10 mouse cellular contexts compared by ENCODE assay signal in the genomic region with DNA sequence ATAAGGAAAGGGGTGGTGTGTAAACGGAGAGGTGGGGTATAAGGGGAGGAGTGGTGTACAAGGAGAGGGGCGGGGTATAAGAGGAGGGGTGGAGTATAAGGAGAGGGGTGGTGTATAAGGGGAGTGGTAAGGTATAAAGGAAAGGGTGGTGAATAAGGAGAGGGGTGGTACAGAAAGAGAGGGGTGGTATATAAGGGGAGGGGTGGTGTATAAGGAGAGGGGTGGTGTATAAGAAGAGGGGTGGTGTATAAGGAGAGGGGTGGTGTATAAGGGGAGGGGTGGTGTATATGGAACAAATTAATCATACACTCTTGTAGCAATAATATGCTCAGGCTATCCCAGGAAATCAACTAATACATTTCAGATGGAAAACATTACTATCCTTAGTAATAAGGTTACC. TPM values are rescaled to one million over a fixed set of nuclear protein-coding genes. Genes with fewer than 3 reads are reported as not detected.
DNase-seq lines count a peak whose midpoint lies in the region; ATAC-seq lines count a peak whose summit lies in the region.
"Had no signal": no experiment of that assay in that cellular context is flagged by ENCODE, and none has a peak within 500 bp of the region (broad histone marks: within the 10 kb centered on the region; RNA-seq: fewer than 3 reads in every experiment).

No protein-coding gene starts in this region.

- H3K9ac ChIP-seq in midbrain, embryonic 12.5 days (replicated peaks), result no peak overlapping the region

- no peak overlapping the region for H3K4me3 ChIP-seq in midbrain, embryonic 12.5 days

- no peak overlapping the region for H3K4me2 ChIP-seq in midbrain, embryonic 12.5 days (replicated peaks)

- no peaks in the 10 kb centered on the region for H3K9me3 ChIP-seq in midbrain, embryonic 12.5 days

- H3K27ac ChIP-seq in midbrain, embryonic 12.5 days (replicated peaks), result no peak overlapping the region

- H3K4me1 ChIP-seq in midbrain, embryonic 12.5 days, result no peaks in the 10 kb centered on the region

- DNase-seq in frontal cortex, postnatal 14 days (ENCODE audit: low spot score in 2 of 2), result no peak
- peak; percentile 11 for DNase-seq in CD4-positive helper T cell, adult 2 months (ENCODE audit: low read depth, low spot score)
- no peak for DNase-seq in adrenal gland, adult (ENCODE audit: inconsistent age in 2 of 2, low spot score in 1 of 2)
- DNase-seq in urinary bladder, postnatal 14 days (ENCODE audit: low spot score), result no peak
- no peak for DNase-seq in layer of hippocampus, adult 11-12 months (ENCODE audit: low spot score)
- DNase-seq: heart, postnatal 36 days had no signal

- 40% methylated on average over 2 of the region's 2 CpGs for WGBS in midbrain, embryonic 12.5 days

- ATAC-seq in frontal cortex, adult (ENCODE audit: low TSS enrichment), result 0 out of 2 replicates have a peak, but pooled peaks have one; percentile 44
- ATAC-seq in hematopoietic stem cell, adult 5-6 weeks (replicated peaks in 1 of 2; ENCODE audit: insufficient read depth in 1 of 2, low FRiP score in 2 of 2, low TSS enrichment in 1 of 2, low read depth in 1 of 2, poor library complexity in 2 of 2, severe bottlenecking in 2 of 2), result peak; percentile 78; a peak in 2 of 4 replicates
- ATAC-seq in midbrain, embryonic 12.5 days (ENCODE audit: low FRiP score, low read depth), result peak; percentile 97

- no peaks in the 10 kb centered on the region; the same call in 1 of the 2 replicates for H3K36me3 ChIP-seq in midbrain, embryonic 12.5 days

- H3K27me3 ChIP-seq in midbrain, embryonic 12.5 days, result no peaks in the 10 kb centered on the region
- H3K27me3 ChIP-seq: CH12.LX had no signal

RNA-seq across cellular contexts. Expression of gene Peg10, which starts 15.1 kb away (rescaled TPM):
- 0.05 and 0.19 TPM in 2 replicates for total RNA-seq in hematopoietic stem cell, adult 5-6 weeks (2017)
- 6.4 and 7.6 TPM in 2 replicates for polyA plus RNA-seq in midbrain, embryonic 12.5 days (2016; fragmentation: Nextera tagmentation; extraction: Ambion mirVana)
- total RNA-seq: CH12.LX had no signal

RNA-seq across cellular contexts. Expression of gene Sgce, which starts 15.2 kb away (rescaled TPM):
- total RNA-seq in hematopoietic stem cell, adult 5-6 weeks (2017), result 16.0 and 25.8 TPM in 2 replicates
- polyA plus RNA-seq in midbrain, embryonic 12.5 days (2016; fragmentation: Nextera tagmentation; extraction: Ambion mirVana), result 62.6 and 67.3 TPM in 2 replicates
- total RNA-seq: CH12.LX had no signal

Comparison
In these comparisons a context has a peak if more than half of its experiments do, and no peak if none do; other contexts are left out.
1. ATAC-seq: peak in every context shown above with its lines; median percentile 97 in midbrain, embryonic 12.5 days; 78 in hematopoietic stem cell, adult 5-6 weeks; 44 in frontal cortex, adult.